Mouse (Mus musculus) heart, postnatal 0 days (tissue): ENCODE results near the gene Pdgfc. TPM values are rescaled to one million over a fixed set of nuclear protein-coding genes. Genes with fewer than 3 reads are reported as not detected.
"Not testable (repeated sequence)": the region's sequence is repeated elsewhere in the genome, so short reads cannot be mapped to it uniquely, and the experiment has no call there.

Source experiments
- ATAC-seq: fragments of 200-750 bp; cut with Nextera tagmentation; 2 replicates; pipeline ENCODE4 v1.8.0; 2017; ENCODE audit warnings: low read depth, moderate number of reproducible peaks, moderate library complexity; ENCODE audit not compliant: insufficient read depth
- DNase-seq: peaks from one replicate; pipeline ENCODE4 v3.0.0-alpha.2; 2016; ENCODE audit warnings: low spot score
- H3K27ac ChIP-seq: fragments of 300-500 bp; sonication (generic); 2 replicates; pipeline ENCODE4 v1.5.1; 2014; ENCODE audit warnings: low read depth, mild to moderate bottlenecking
- H3K27me3 ChIP-seq: fragments of 300-500 bp; sonication (generic); 2 replicates; pipeline ENCODE4 v1.6.1; 2014; ENCODE audit warnings: low read length, mixed read lengths; ENCODE audit not compliant: control insufficient read depth, insufficient read depth
- H3K36me3 ChIP-seq: fragments of 300-500 bp; sonication (generic); replicated peaks from 2 replicates; pipeline ENCODE4 v1.6.1; 2014; ENCODE audit warnings: low read length, mixed read lengths; ENCODE audit not compliant: control insufficient read depth, insufficient read depth
- H3K4me1 ChIP-seq: fragments of 300-500 bp; sonication (generic); 2 replicates; pipeline ENCODE4 v1.6.1; 2014; ENCODE audit warnings: antibody characterized with exemption; ENCODE audit not compliant: control insufficient read depth, insufficient read depth
- H3K4me2 ChIP-seq: fragments of 300-500 bp; sonication (generic); 2 replicates; pipeline ENCODE4 v1.6.1; 2014; ENCODE audit warnings: low read depth, mild to moderate bottlenecking, low read length, moderate library complexity
- H3K4me3 ChIP-seq: fragments of 300-500 bp; sonication (generic); 2 replicates; pipeline ENCODE4 v1.5.1; 2014; ENCODE audit warnings: low read depth, low read length
- H3K9ac ChIP-seq: fragments of 300-500 bp; sonication (generic); replicated peaks from 2 replicates; pipeline ENCODE4 v1.6.1; 2014; ENCODE audit warnings: low read depth, low read length, mixed read lengths
- H3K9me3 ChIP-seq: fragments of 300-500 bp; sonication (generic); replicated peaks from 2 replicates; pipeline ENCODE4 v1.6.1; 2016; ENCODE audit warnings: low read length; ENCODE audit not compliant: control insufficient read depth
- CTCF ChIP-seq: IDR thresholded peaks from 2 replicates; pipeline ENCODE4 v1.5.1; 2016; ENCODE audit warnings: antibody characterized with exemption, control low read depth, low read depth
- EP300 ChIP-seq: IDR thresholded peaks from 2 replicates; pipeline ENCODE4 v1.6.1; 2016; ENCODE audit warnings: antibody characterized with exemption, low read depth
- WGBS: fragments of 180-500 bp; shearing (Covaris S2); extraction: QIAGEN DNeasy Blood & Tissue Kit; methylation state at CpG from one replicate; pipeline ENCODE4 v1.1.7; 2014; 5-methylcytosine and 5-hydroxymethylcytosine counted together
- polyA plus RNA-seq: library from polyadenylated mRNA; unstranded; fragments of >200 nt; fragmentation: Nextera tagmentation; extraction: Ambion mirVana; gene quantifications from 2 replicates; pipeline ENCODE4 v1.2.1, GENCODE M21; 2015
- total RNA-seq: library from RNA; depleted of rRNA; stranded (reverse); fragments of >200 nt; gene quantifications from 2 replicates; pipeline ENCODE4 v1.2.3, GENCODE M21; 2014; ENCODE audit warnings: low replicate concordance

Pdgfc gene
- total and polyA plus RNA-seq, 2 experiments from 2014 or later, result 1.7 to 4.1 TPM

GRCm38 (mm10) chr3:81120664-81121063 lies 84.4 kb downstream of the Pdgfc start:
- Histone ChIP-seq H3K4me3 (no peak overlapping the region), H3K9ac (no peak overlapping the region), H3K4me2 (no peak overlapping the region), H3K9me3 (no peaks in the 10 kb centered on the region), H3K27me3 (no peaks in the 10 kb centered on the region), H3K27ac (no peak overlapping the region), H3K36me3 (no peaks in the 10 kb centered on the region), H3K4me1 (no peaks in the 10 kb centered on the region)
- WGBS, result 77% methylated on average over 1 of the region's 1 CpGs
- TF ChIP-seq EP300 (no peak), CTCF (no peak)
- no peak for ATAC-seq
- DNase-seq, result no peak

GRCm38 (mm10) chr3:81121731-81122130 lies 85.5 kb downstream of the Pdgfc start:
- Histone ChIP-seq H3K4me2 (no peak overlapping the region), H3K4me1 (no peaks in the 10 kb centered on the region; the same call in 1 of the 2 replicates), H3K36me3 (no peaks in the 10 kb centered on the region), H3K9me3 (no peaks in the 10 kb centered on the region), H3K27ac (no peak overlapping the region), H3K9ac (no peak overlapping the region), H3K27me3 (no peaks in the 10 kb centered on the region), H3K4me3 (no peak overlapping the region)
- ATAC-seq, result no peak
- no peak for TF ChIP-seq EP300
- TF ChIP-seq CTCF, result no peak
- DNase-seq, result no peak
- 86% methylated on average over 1 of the region's 1 CpGs for WGBS

- ATAC-seq (no peak), DNase-seq (no peak)
- no peaks in the 10 kb centered on the region for H3K36me3 ChIP-seq
- no peak overlapping the region for H3K9ac ChIP-seq
- H3K4me3 ChIP-seq, result no peak overlapping the region
- TF ChIP-seq EP300 (no peak), CTCF (no peak)
- WGBS, result 66% methylated on average over 3 of the region's 3 CpGs
- no peak overlapping the region for H3K27ac ChIP-seq
- no peak overlapping the region for H3K4me2 ChIP-seq
- H3K4me1 ChIP-seq, result no peaks in the 10 kb centered on the region; the same call in 1 of the 2 replicates
- no peaks in the 10 kb centered on the region for H3K27me3 ChIP-seq
- H3K9me3 ChIP-seq, result no peaks in the 10 kb centered on the region
Observed at GRCm38 (mm10) chr3:81123461-81123860, 87.2 kb downstream of the Pdgfc start.

GRCm38 (mm10) chr3:81127013-81127412 lies 90.8 kb downstream of the Pdgfc start:
- Histone ChIP-seq H3K27ac (no peak overlapping the region), H3K4me3 (no peak overlapping the region), H3K36me3 (no peaks in the 10 kb centered on the region), H3K9ac (no peak overlapping the region), H3K9me3 (no peaks in the 10 kb centered on the region), H3K4me1 (no peaks in the 10 kb centered on the region; the same call in 1 of the 2 replicates), H3K4me2 (no peak overlapping the region), H3K27me3 (no peaks in the 10 kb centered on the region)
- TF ChIP-seq CTCF, result no peak
- no peak for TF ChIP-seq EP300
- 39% methylated on average over 2 of the region's 2 CpGs for WGBS
- DNase-seq (no peak), ATAC-seq (no peak)

- DNase-seq (no peak), ATAC-seq (no peak)
- Histone ChIP-seq H3K9ac (no peak overlapping the region), H3K9me3 (no peaks in the 10 kb centered on the region), H3K4me3 (no peak overlapping the region), H3K27me3 (no peaks in the 10 kb centered on the region), H3K4me1 (no peaks in the 10 kb centered on the region), H3K36me3 (no peaks in the 10 kb centered on the region), H3K4me2 (no peak overlapping the region), H3K27ac (no peak overlapping the region)
- 71% methylated on average over 3 of the region's 3 CpGs for WGBS
- TF ChIP-seq CTCF (no peak), EP300 (no peak)
Observed at GRCm38 (mm10) chr3:81136985-81137384, 100.8 kb downstream of the Pdgfc start.

- not testable (repeated sequence) for ATAC-seq, H3K9me3 ChIP-seq, H3K4me2 ChIP-seq, H3K27ac ChIP-seq, H3K27me3 ChIP-seq, H3K4me1 ChIP-seq, H3K36me3 ChIP-seq, H3K4me3 ChIP-seq, DNase-seq, H3K9ac ChIP-seq
- WGBS, result 70% methylated on average over 1 of the region's 1 CpGs
Observed at GRCm38 (mm10) chr3:81138030-81138429, 101.8 kb downstream of the Pdgfc start.
